Mouse (Mus musculus): ENCODE results near the gene Idi2. TPM values are rescaled to one million over a fixed set of nuclear protein-coding genes. Genes with fewer than 3 reads are reported as not detected.

Idi2 gene
- polyA plus RNA-seq (2012; rRNA removed; ENCODE audit: low replicate concordance), result not detected in 2 replicates

GRCm38 (mm10) chr13:8952563-8952962, at the start of gene Idi2:
Gene Idi2 (plus strand): TSS chr13:8952863.

GRCm38 (mm10) chr13:8948131-8948530, 4.5 kb upstream of the Idi2 start, which contains the start of gene Gm9745:
Gene Gm9745 (minus strand): TSS chr13:8948231.

GRCm38 (mm10) chr13:8995990-8996786, 43.5 kb downstream of the Idi2 start, which contains the start of gene Gtpbp4:
Gene Gtpbp4 (minus strand): TSS chr13:8996083.

Other genes starting within 250 kb of the Idi2 start
- gene Wdr37, start 81.0 kb upstream of the Idi2 start, polyA plus RNA-seq (2012; rRNA removed; ENCODE audit: low replicate concordance), result 13.0 and 13.4 TPM in 2 replicates
- 10.0 and 16.6 TPM in 2 replicates for gene Idi1, start 67.4 kb upstream of the Idi2 start, polyA plus RNA-seq (2012; rRNA removed; ENCODE audit: low replicate concordance)
- not detected in 2 replicates for gene Gm9745, start 4.6 kb upstream of the Idi2 start, polyA plus RNA-seq (2012; rRNA removed; ENCODE audit: low replicate concordance)
- 9.0 and 15.6 TPM in 2 replicates for gene Gtpbp4, start 43.2 kb downstream of the Idi2 start, polyA plus RNA-seq (2012; rRNA removed; ENCODE audit: low replicate concordance)
- gene Larp4b, start 141.0 kb downstream of the Idi2 start, polyA plus RNA-seq (2012; rRNA removed; ENCODE audit: low replicate concordance), result 15.8 and 19.8 TPM in 2 replicates